Mouse (Mus musculus) cortical plate, adult 2 months (tissue): ENCODE results near the gene Dyrk2.

Experiments used
- CTCF ChIP-seq: fragments of 200-500 bp; IDR thresholded peaks from 2 replicates; pipeline ENCODE4 v1.5.1; 2011; ENCODE audit warnings: mild to moderate bottlenecking, control low read depth, low read length; ENCODE audit not compliant: insufficient read depth; ENCODE audit errors: extremely low read depth
- POLR2A ChIP-seq: fragments of 200-500 bp; IDR thresholded peaks from 2 replicates; pipeline ENCODE4 v1.6.1; 2011; ENCODE audit warnings: mild to moderate bottlenecking, low read length, control low read depth; ENCODE audit not compliant: insufficient read depth; ENCODE audit errors: extremely low read depth

DNA sequence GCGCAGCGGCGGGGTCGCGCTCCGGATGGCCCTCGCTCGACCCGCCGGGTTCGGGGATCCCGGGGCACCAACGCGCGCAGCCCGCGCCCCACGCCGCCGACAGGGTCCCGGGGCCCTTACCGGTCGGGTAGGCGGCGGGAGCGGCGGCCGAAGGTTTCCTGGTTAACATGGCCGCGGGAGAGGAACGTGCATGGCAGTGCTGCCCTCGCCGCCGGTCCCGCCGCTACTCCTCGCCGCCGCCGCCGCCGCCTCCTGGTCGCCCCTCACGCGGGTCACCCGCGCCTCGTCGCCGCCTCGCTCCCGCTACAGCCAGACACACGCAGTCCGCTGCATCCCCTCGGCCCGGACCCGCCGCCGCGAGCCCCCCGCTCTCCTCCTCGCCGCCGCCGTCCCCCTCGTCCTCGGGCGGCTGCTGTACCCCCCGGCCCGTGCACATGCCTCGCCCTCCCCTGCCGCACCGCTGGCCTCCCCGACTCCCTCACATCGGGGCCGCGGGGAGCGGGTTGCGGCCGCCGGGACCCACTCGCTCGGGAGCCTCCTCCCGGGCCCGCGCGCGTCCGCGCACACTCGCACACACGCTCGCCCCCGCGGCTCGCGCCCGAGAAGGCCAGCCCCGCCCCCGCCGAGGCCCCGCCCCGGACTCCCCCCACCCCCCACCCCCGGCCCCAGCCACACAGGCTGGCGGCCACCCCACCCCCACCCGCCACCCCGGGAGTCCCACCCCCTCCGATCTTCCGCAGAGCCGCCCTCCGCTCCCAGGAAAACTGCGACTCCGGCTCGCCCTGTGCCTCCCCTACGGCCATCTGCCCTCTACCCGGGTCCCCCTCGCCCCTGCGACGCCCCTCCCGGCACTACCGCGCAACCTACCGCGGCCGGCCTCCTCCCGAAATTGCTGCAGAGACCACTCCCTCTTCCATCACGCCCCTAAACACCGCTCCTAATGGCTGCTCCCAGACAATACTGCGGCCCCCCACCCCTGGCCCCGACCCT lies 1.1 kb downstream of the Dyrk2 start:
- TF ChIP-seq POLR2A, result peak; percentile 45; the same call in 1 of the 2 replicates
- TF ChIP-seq CTCF, result no peak
